Mouse (Mus musculus) hindbrain, embryonic 10.5 days (tissue): ENCODE measurements around the gene Gm43638. TPM values are rescaled to one million over a fixed set of nuclear protein-coding genes. Genes with fewer than 3 reads are reported as not detected.
"Not testable (repeated sequence)": the region's sequence is repeated elsewhere in the genome, so short reads cannot be mapped to it uniquely, and the experiment has no call there.

Experiments used
- DNase-seq: peaks from one replicate; pipeline ENCODE4 v3.0.0-alpha.2; 2017; ENCODE audit warnings: low spot score
- H3K27ac ChIP-seq: fragments of 300-500 bp; sonication (generic); 2 replicates; pipeline ENCODE4 v1.5.1; 2016; ENCODE audit warnings: mild to moderate bottlenecking, moderate library complexity
- H3K27me3 ChIP-seq: fragments of 300-500 bp; sonication (generic); 2 replicates; pipeline ENCODE4 v1.6.1; 2016; ENCODE audit warnings: mild to moderate bottlenecking; ENCODE audit not compliant: poor library complexity, insufficient read depth, severe bottlenecking
- H3K36me3 ChIP-seq: fragments of 300-500 bp; sonication (generic); 2 replicates; pipeline ENCODE4 v1.6.1; 2016; ENCODE audit warnings: mild to moderate bottlenecking, moderate library complexity
- H3K4me1 ChIP-seq: fragments of 300-500 bp; sonication (generic); replicated peaks from 2 replicates; pipeline ENCODE4 v1.6.1; 2016; ENCODE audit warnings: mild to moderate bottlenecking
- H3K4me3 ChIP-seq: fragments of 300-500 bp; sonication (generic); 2 replicates; pipeline ENCODE4 v1.5.1; 2016; ENCODE audit warnings: mild to moderate bottlenecking, moderate library complexity
- H3K9me3 ChIP-seq: fragments of 300-500 bp; sonication (generic); 2 replicates; pipeline ENCODE4 v1.6.1; 2016; ENCODE audit warnings: mild to moderate bottlenecking, moderate library complexity
- WGBS: fragments of 180-500 bp; shearing (Covaris S2); methylation state at CpG from one replicate; pipeline ENCODE4 v1.1.7; 2016; 5-methylcytosine and 5-hydroxymethylcytosine counted together
- polyA plus RNA-seq: library from polyadenylated mRNA; unstranded; fragments of >200 nt; fragmentation: Nextera tagmentation; extraction: Ambion mirVana; gene quantifications from 2 replicates; pipeline ENCODE4 v1.2.1, GENCODE M21; 2016

Gene Gm43638
- polyA plus RNA-seq, result not detected in 2 replicates

DNA sequence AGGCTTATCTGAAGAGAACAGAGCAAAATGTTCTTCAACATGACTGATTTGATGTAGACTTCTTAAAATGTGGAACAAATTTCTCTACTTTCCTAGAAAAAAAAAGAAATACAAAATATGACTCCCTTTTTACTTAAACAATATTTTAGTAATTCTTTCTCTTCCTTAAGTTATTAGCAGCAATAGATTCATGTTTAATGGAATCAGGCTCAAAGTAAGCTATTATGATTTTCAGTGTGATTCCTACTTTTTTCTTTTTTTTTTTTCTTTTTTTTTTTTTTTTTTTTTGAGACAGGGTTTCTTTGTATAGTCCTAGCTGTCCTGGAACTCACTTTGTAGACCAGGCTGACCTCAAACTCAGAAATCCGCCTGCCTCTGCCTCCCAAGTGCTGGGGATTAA, at the start of gene Gm43638:
TSS of gene Gm43638 (minus strand) at position 101 of the 400 bp plus-strand sequence.
- WGBS, result 92% methylated on average over 1 of the region's 1 CpGs
- H3K36me3 ChIP-seq, DNase-seq, H3K27ac ChIP-seq, H3K27me3 ChIP-seq, H3K4me1 ChIP-seq, H3K9me3 ChIP-seq, H3K4me3 ChIP-seq: not testable (repeated sequence)

DNA sequence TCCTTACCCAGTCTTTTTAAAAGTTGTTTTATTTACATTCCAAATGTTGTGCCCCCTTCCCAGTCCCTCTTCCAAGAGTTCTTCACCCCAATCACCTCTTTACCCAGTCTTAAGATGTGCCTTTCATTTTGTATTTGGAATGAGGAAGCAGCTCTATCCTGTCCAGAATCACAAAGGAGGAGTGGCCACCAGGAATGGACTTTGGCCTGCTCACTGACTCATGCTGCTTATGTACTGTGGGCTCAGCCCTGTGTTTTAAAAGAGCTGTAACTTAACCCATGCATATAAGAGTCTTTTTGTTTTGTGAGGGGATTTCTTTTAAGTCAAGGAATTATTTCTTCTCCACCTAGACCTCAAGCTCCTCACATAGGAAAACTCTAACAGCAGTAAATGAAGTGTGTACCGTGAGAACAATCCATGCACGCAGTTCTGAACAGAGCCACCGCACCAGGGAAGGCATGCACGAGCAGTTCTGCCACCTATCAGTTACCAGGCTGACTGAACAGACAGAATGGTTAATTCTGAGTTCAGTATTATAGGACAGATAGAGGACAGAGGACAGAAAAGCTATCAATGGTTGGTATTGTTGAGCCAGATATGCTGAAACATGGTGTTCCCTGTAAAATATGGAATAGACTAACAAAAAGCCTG, 49.5 kb upstream of the Gm43638 start:
- DNase-seq, result no peak
- WGBS, result 63% methylated on average over 4 of the region's 4 CpGs
- no peaks in the 10 kb centered on the region for H3K36me3 ChIP-seq
- H3K4me3 ChIP-seq, result no peak overlapping the region
- H3K9me3 ChIP-seq, result no peaks in the 10 kb centered on the region
- H3K27me3 ChIP-seq, result no peaks in the 10 kb centered on the region
- H3K27ac ChIP-seq, result no peak overlapping the region
- H3K4me1 ChIP-seq, result no peaks in the 10 kb centered on the region

- Histone ChIP-seq H3K27me3 (no peaks in the 10 kb centered on the region), H3K27ac (no peak overlapping the region), H3K4me3 (no peak overlapping the region), H3K36me3 (no peaks in the 10 kb centered on the region), H3K4me1 (no peaks in the 10 kb centered on the region), H3K9me3 (no peaks in the 10 kb centered on the region)
- DNase-seq, result no peak
- 75% methylated on average over 2 of the region's 2 CpGs for WGBS
These were observed 45.7 kb upstream of the Gm43638 start for GRCm38 (mm10) chr5:87532288-87532687.

GRCm38 (mm10) chr5:87523561-87523960, 37.0 kb upstream of the Gm43638 start:
- not testable (repeated sequence) for H3K4me1 ChIP-seq, H3K9me3 ChIP-seq, H3K36me3 ChIP-seq, H3K4me3 ChIP-seq, DNase-seq, H3K27ac ChIP-seq, H3K27me3 ChIP-seq
- WGBS, result 86% methylated on average over 2 of the region's 2 CpGs

DNA sequence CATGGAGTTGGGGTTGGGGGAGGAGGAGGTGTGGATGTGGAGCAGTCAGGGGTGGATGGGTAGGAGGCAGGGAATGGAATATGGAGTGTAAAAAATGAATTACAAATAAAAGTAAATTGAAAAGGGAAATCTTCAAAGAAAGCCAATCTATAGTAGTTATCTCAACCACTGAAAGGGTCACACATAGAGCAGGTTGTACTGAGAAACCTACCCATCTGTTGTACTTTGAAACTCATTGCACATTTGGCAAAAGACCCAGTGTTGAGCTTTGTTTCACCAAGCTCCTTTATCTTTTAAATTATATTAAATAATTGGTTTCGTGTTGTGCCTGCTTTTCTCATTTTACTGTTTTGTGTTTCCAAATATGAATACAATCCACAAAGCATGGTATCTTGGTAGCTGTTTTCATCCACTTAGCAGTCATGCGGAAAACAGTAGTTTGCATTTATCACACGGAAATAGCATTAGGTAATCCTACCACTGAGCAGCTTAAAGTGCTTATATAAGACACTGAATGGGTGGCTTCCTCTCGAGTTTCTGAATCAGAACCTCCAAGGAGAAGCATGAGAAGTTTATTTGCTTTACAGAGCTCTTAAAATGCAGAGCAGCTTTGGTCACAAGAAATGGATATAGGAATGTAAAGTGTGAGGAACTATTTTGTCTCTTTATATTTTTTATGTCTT, 19.3 kb upstream of the Gm43638 start:
- H3K27ac ChIP-seq, result no peak overlapping the region
- no peak overlapping the region for H3K4me3 ChIP-seq
- no peaks in the 10 kb centered on the region for H3K9me3 ChIP-seq
- DNase-seq, result no peak
- H3K36me3 ChIP-seq, result no peaks in the 10 kb centered on the region
- WGBS, result 74% methylated on average over 4 of the region's 4 CpGs
- no peaks in the 10 kb centered on the region for H3K27me3 ChIP-seq
- no peaks in the 10 kb centered on the region for H3K4me1 ChIP-seq

GRCm38 (mm10) chr5:87502687-87503086, 16.1 kb upstream of the Gm43638 start:
- no peaks in the 10 kb centered on the region for H3K4me1 ChIP-seq
- H3K4me3 ChIP-seq, result no peak overlapping the region
- no peaks in the 10 kb centered on the region for H3K36me3 ChIP-seq
- no peaks in the 10 kb centered on the region for H3K9me3 ChIP-seq
- no peak overlapping the region for H3K27ac ChIP-seq
- 66% methylated on average over 1 of the region's 1 CpGs for WGBS
- no peak for DNase-seq
- no peaks in the 10 kb centered on the region for H3K27me3 ChIP-seq

DNA sequence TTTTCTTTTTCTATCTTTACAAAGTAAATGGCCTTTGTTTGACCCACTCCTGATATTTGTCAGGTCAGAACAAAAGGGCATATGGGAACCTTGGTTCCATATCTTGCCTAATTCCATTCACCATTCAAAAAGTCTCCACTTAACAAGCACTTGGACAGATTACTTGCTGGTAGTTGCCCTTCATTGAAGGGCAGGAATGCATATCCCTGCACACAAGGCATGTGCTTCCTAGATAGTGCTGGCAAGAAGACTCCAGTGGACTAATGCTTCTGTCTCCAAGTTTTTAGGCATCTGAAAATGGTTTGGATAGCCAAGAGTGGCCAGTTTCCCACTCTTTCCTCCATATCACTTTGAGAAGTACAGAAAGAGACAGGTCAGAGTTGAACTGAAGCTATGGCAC, 12.7 kb upstream of the Gm43638 start:
- DNase-seq, result no peak
- Histone ChIP-seq H3K4me3 (no peak overlapping the region), H3K27me3 (no peaks in the 10 kb centered on the region), H3K4me1 (no peaks in the 10 kb centered on the region), H3K27ac (no peak overlapping the region), H3K9me3 (no peaks in the 10 kb centered on the region), H3K36me3 (no peaks in the 10 kb centered on the region)

DNA sequence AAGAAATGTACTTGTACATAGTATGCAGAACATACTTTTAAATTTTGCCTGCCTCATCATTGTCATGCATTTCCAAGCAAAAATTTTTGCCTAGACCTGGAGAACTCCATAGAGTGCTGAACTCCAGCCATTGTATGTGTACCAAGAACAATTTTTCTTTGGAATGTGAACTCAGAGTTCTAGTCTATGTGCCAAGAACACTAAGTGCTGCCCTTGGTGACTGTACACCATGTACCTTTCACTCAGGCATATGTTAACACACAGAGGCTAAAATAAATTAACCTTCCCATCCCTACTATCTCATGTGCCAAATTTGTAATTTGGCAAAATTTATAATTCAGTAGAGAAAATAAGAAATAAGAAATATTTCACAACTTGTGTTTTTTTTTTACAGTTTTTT, 12.3 kb upstream of the Gm43638 start:
- H3K27ac ChIP-seq, result no peak overlapping the region
- H3K36me3 ChIP-seq, result no peaks in the 10 kb centered on the region
- no peaks in the 10 kb centered on the region for H3K4me1 ChIP-seq
- H3K27me3 ChIP-seq, result no peaks in the 10 kb centered on the region
- no peak overlapping the region for H3K4me3 ChIP-seq
- DNase-seq, result no peak
- no peaks in the 10 kb centered on the region for H3K9me3 ChIP-seq

DNA sequence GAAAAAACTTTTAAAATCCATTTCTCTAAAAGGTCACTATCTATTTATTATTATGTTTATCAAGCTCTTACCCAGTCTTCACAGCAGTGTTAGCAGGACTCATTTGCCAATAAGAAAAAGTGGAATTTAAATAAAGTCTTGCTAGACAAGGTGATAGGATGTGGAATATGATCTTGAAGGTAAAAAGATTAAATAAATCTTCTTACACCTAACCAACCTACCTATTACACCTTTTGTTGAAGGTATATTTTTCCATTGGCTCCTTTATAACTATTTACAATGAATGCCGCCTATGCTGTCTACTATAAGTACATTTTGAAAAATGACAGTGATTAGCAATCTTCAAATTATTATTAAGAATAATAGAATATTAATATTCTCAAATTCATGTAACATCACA, 4.2 kb upstream of the Gm43638 start, which contains the start of gene Ugt2a1:
TSS of gene Ugt2a1 (minus strand) at position 101 of the 400 bp plus-strand sequence.
- Histone ChIP-seq H3K27ac (no peak within 1 kb of the TSS), H3K27me3 (no peaks in the 10 kb centered on the region), H3K4me3 (no peak within 1 kb of the TSS), H3K9me3 (no peaks in the 10 kb centered on the region), H3K36me3 (no peaks in the 10 kb centered on the region), H3K4me1 (no peaks in the 10 kb centered on the region)
- WGBS, result 86% methylated on average over 1 of the region's 1 CpGs
- DNase-seq, result no peak

- Histone ChIP-seq H3K27me3 (no peaks in the 10 kb centered on the region), H3K27ac (no peak within 1 kb of the TSS), H3K9me3 (no peaks in the 10 kb centered on the region), H3K4me3 (no peak within 1 kb of the TSS), H3K36me3 (no peaks in the 10 kb centered on the region), H3K4me1 (no peaks in the 10 kb centered on the region)
- no peak for DNase-seq
- WGBS, result 88% methylated on average over 5 of the region's 5 CpGs
These were observed 4.4 kb downstream of the Gm43638 start, which contains the start of gene Ugt2a2 for GRCm38 (mm10) chr5:87482160-87482559. TSS of gene Ugt2a2 (minus strand) at chr5:87482260.

DNA sequence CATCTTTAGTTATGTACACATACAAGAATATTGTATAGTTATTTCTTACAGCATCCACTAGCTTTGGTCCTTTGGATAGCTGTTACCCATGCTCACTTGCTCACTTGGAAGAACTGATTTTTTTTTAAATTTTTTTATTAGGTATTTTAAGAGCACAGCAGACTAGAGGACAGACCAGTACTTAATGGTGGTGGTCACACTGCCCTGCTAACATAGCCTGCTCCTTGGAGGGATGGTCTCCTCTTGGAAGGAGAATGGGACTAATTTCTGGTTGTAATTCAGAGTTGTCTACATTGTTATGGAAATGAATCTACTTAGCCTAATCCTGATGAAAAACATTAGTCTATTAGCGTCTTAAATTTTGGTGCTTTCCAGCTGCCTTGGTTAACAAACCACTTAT, 27.8 kb downstream of the Gm43638 start:
- Histone ChIP-seq H3K9me3 (no peaks in the 10 kb centered on the region), H3K27me3 (no peaks in the 10 kb centered on the region), H3K27ac (no peak overlapping the region), H3K4me3 (no peak overlapping the region), H3K36me3 (no peaks in the 10 kb centered on the region), H3K4me1 (no peaks in the 10 kb centered on the region)
- 39% methylated on average over 1 of the region's 1 CpGs for WGBS
- no peak for DNase-seq

DNA sequence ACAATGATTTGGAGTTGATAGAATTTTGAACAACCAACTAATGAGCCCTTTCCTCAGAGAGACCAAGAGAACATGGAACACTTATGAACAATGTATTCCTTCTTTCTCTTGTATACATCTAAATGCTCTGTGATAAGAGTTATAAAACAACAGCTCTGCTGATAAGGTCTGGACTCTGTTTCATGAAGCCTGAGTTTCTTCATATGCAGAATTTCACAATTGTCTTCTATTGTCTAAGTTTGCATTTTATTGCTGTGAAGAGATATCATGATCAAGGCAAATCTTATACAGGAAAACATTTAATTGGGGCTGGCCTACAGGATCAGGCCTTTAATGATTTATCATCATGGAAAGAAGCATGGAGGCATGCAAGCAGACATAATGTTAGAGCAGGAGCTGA, 28.9 kb downstream of the Gm43638 start:
- Histone ChIP-seq H3K27me3 (no peaks in the 10 kb centered on the region), H3K36me3 (no peaks in the 10 kb centered on the region), H3K4me3 (no peak overlapping the region), H3K4me1 (no peaks in the 10 kb centered on the region), H3K9me3 (no peaks in the 10 kb centered on the region), H3K27ac (no peak overlapping the region)
- DNase-seq, result no peak

DNA sequence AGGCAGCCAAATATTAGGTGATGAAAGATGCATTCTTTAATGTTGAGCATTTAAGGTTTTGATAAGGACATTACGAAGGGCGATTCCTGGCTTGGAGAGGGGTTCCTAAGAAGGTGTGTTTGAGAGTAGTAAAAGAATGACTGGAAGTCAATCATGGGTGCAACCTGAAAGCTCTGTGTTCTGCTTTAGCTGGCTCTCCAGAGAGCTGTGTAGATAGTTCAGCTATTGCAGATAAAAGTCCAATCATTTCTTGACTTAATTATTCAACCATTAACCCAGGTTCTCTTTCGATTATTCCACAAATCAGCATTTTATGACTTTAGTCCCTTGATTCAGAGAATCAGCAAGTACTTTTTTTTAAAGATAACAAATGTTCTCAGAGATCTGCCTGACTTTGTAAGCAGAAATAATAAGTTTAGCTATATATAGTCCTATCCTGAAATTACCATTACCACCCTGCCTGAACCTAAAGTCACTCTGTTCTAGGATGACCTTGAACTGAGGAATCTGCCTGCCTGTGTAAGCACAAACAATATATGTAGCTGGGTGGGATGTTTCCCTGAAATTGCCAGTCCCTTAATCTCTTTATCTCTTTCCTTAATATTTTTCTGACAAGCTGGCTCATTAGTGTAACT, 30.3 kb downstream of the Gm43638 start:
- no peaks in the 10 kb centered on the region for H3K4me1 ChIP-seq
- no peak for DNase-seq
- WGBS, result 93% methylated on average over 3 of the region's 3 CpGs
- no peaks in the 10 kb centered on the region for H3K9me3 ChIP-seq
- H3K27ac ChIP-seq, result no peak overlapping the region
- H3K36me3 ChIP-seq, result no peaks in the 10 kb centered on the region
- no peaks in the 10 kb centered on the region for H3K27me3 ChIP-seq
- H3K4me3 ChIP-seq, result no peak overlapping the region
